Mouse (Mus musculus) cerebellum, postnatal 10 days (tissue): ENCODE measurements around the gene Mitf.

Experiments
- DNase-seq, 2 experiments: peaks; one replicate each; pipeline ENCODE4 v3.0.0; 2021; ENCODE audit warnings: mixed read lengths in 2 of 2

Gene Mitf

GRCm38 (mm10) chr6:97806781-97807743, at the start of gene Mitf:
Gene Mitf, plus strand, starts transcription at chr6:97807052.
- DNase-seq = peak; percentile 94 to 95

- no peak for DNase-seq
Measured at GRCm38 (mm10) chr6:97757361-97757760, 49.5 kb upstream of the Mitf start.

- no peak for DNase-seq
Measured at GRCm38 (mm10) chr6:97758884-97759283, 48.0 kb upstream of the Mitf start.

- peak; percentile 78 for DNase-seq
Measured at GRCm38 (mm10) chr6:97759301-97759700, 47.6 kb upstream of the Mitf start.

- DNase-seq = peak; percentile 58 to 63
Measured at GRCm38 (mm10) chr6:97761326-97761725, 45.5 kb upstream of the Mitf start.

GRCm38 (mm10) chr6:97763970-97764369, 42.9 kb upstream of the Mitf start:
- no peak for DNase-seq

- DNase-seq = no peak
Measured at GRCm38 (mm10) chr6:97767836-97768235, 39.0 kb upstream of the Mitf start.

- DNase-seq = no peak
Measured at GRCm38 (mm10) chr6:97769549-97769948, 37.3 kb upstream of the Mitf start.

GRCm38 (mm10) chr6:97781316-97781715, 25.5 kb upstream of the Mitf start:
- DNase-seq = no peak

- DNase-seq = no peak
Measured at GRCm38 (mm10) chr6:97782291-97782690, 24.6 kb upstream of the Mitf start.

- DNase-seq = no peak
Measured at GRCm38 (mm10) chr6:97786871-97787270, 20.0 kb upstream of the Mitf start.

GRCm38 (mm10) chr6:97788361-97788974, 18.4 kb upstream of the Mitf start:
- no peak for DNase-seq

- no peak for DNase-seq
Measured at GRCm38 (mm10) chr6:97789700-97790099, 17.2 kb upstream of the Mitf start.

- peak; percentile 38 to 49 for DNase-seq
Measured at GRCm38 (mm10) chr6:97792104-97792503, 14.7 kb upstream of the Mitf start.

- peak in 1 of 2 experiments; percentile 17 for DNase-seq
Measured at GRCm38 (mm10) chr6:97795175-97795574, 11.7 kb upstream of the Mitf start.

- peak; percentile 54 to 75 for DNase-seq
Measured at GRCm38 (mm10) chr6:97800615-97801014, 6.2 kb upstream of the Mitf start.

GRCm38 (mm10) chr6:97806051-97806450, 801 bp upstream of the Mitf start:
- no peak for DNase-seq

GRCm38 (mm10) chr6:97814191-97814590, 7.3 kb downstream of the Mitf start:
- no peak for DNase-seq

GRCm38 (mm10) chr6:97815723-97816122, 8.9 kb downstream of the Mitf start:
- DNase-seq = no peak

GRCm38 (mm10) chr6:97816806-97817205, 10.0 kb downstream of the Mitf start:
- no peak for DNase-seq

GRCm38 (mm10) chr6:97818128-97818527, 11.3 kb downstream of the Mitf start:
- DNase-seq = no peak

- DNase-seq = no peak
Measured at GRCm38 (mm10) chr6:97818948-97819347, 12.1 kb downstream of the Mitf start.

- DNase-seq = no peak
Measured at GRCm38 (mm10) chr6:97820505-97820904, 13.7 kb downstream of the Mitf start.

GRCm38 (mm10) chr6:97821811-97822210, 15.0 kb downstream of the Mitf start:
- DNase-seq = no peak
